Comparison of ENCODE assay signal across 13 mouse cellular contexts in the genomic region with DNA sequence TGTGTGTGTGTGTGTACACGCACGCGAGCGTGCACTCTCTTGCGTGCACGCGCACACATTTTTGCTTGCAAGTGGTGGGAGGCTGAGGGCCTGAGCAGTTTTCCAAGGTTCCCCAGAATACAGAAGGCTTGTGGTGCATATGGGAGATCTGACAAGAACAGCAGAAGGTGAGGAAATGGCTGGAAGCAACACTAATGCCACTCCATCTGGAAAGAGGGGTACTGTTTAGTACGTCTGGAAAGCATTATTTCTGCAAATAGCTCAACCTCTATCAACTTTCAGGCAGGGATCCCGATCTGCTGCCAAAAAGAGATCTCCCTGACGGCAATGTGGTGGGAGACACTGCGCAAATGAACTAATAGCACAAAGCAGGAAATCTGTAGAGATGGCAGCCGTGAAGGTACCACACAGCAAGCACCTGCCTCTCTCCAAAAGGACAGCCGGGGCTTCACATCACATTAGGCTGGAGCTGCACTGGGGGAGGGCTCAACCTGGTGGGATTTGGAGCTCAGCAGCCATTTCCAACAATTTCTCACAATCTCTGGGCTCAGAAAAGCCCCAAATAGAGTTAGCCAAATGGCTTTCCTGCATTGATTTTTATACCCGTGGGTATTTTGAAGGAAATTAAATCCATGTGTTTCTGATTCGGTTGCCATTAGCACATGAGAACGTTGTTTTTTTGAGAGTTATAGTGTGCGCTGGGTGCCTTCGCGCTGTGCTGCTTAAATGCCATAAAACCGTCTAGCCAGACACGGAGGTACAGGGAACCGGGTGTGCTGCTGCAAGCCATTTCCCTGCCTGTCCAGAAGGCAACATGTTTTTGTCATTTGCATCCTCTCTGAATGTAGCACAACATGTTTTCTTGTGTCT.
DNase-seq lines count a peak whose midpoint lies in the region; ATAC-seq lines count a peak whose summit lies in the region.
"Had no signal": no experiment of that assay in that cellular context is flagged by ENCODE, and none has a peak within 500 bp of the region (broad histone marks: within the 10 kb centered on the region; RNA-seq: fewer than 3 reads in every experiment).

No protein-coding gene starts in this region.

- no peak overlapping the region for H3K4me3 ChIP-seq in forebrain, embryonic 13.5 days
- H3K4me3 ChIP-seq in forebrain, embryonic 10.5 days: no peak overlapping the region
- H3K4me3 ChIP-seq in forebrain, embryonic 15.5 days: no peak overlapping the region
- peak overlapping the region; percentile 33 for H3K4me3 ChIP-seq in limb, embryonic 10.5 days
- H3K4me3 ChIP-seq: heart, embryonic 12.5 days had no signal

- H3K36me3 ChIP-seq in forebrain, embryonic 13.5 days (ENCODE audit: poor library complexity, severe bottlenecking): no peaks in the 10 kb centered on the region
- no peaks in the 10 kb centered on the region for H3K36me3 ChIP-seq in forebrain, embryonic 10.5 days (replicated peaks)
- no peaks in the 10 kb centered on the region for H3K36me3 ChIP-seq in forebrain, embryonic 15.5 days
- no peaks in the 10 kb centered on the region for H3K36me3 ChIP-seq in limb, embryonic 10.5 days
- H3K36me3 ChIP-seq: heart, embryonic 12.5 days had no signal

- WGBS in forebrain, embryonic 13.5 days: 77% methylated on average over 22 of the region's 22 CpGs
- 82% methylated on average over 22 of the region's 22 CpGs for WGBS in forebrain, embryonic 10.5 days
- 63% methylated on average over 22 of the region's 22 CpGs for WGBS in forebrain, embryonic 15.5 days
- 44% methylated on average over 22 of the region's 22 CpGs for WGBS in limb, embryonic 10.5 days

- H3K27me3 ChIP-seq in forebrain, embryonic 13.5 days: no peaks in the 10 kb centered on the region
- H3K27me3 ChIP-seq in forebrain, embryonic 10.5 days (ENCODE audit: poor library complexity, severe bottlenecking): no peaks in the 10 kb centered on the region
- H3K27me3 ChIP-seq in forebrain, embryonic 15.5 days: no peaks in the 10 kb centered on the region
- peaks cover 13% of the 10 kb centered on the region; the same call in 1 of the 2 replicates for H3K27me3 ChIP-seq in limb, embryonic 10.5 days (ENCODE audit: low read depth, poor library complexity, severe bottlenecking)
- H3K27me3 ChIP-seq: heart, embryonic 12.5 days; Patski had no signal

- H3K4me1 ChIP-seq in forebrain, embryonic 13.5 days: peaks cover 35% of the 10 kb centered on the region
- peaks cover 33% of the 10 kb centered on the region for H3K4me1 ChIP-seq in forebrain, embryonic 10.5 days
- peaks cover 31% of the 10 kb centered on the region for H3K4me1 ChIP-seq in forebrain, embryonic 15.5 days
- peaks cover 46% of the 10 kb centered on the region for H3K4me1 ChIP-seq in limb, embryonic 10.5 days

- peak overlapping the region; percentile 4; the same call in 1 of the 2 replicates for H3K27ac ChIP-seq in forebrain, embryonic 13.5 days
- no peak overlapping the region for H3K27ac ChIP-seq in forebrain, embryonic 10.5 days
- H3K27ac ChIP-seq in forebrain, embryonic 15.5 days (replicated peaks): peak overlapping the region; percentile 42; the same call in 1 of the 2 replicates
- H3K27ac ChIP-seq in limb, embryonic 10.5 days: peak overlapping the region; percentile 73
- H3K27ac ChIP-seq: macrophage had no signal

- no peaks in the 10 kb centered on the region for H3K9me3 ChIP-seq in forebrain, embryonic 13.5 days (replicated peaks)
- no peaks in the 10 kb centered on the region for H3K9me3 ChIP-seq in forebrain, embryonic 10.5 days
- no peaks in the 10 kb centered on the region for H3K9me3 ChIP-seq in forebrain, embryonic 15.5 days
- no peaks in the 10 kb centered on the region for H3K9me3 ChIP-seq in limb, embryonic 10.5 days (replicated peaks)
- H3K9me3 ChIP-seq: heart, embryonic 12.5 days had no signal

- peak; percentile 82 for ATAC-seq in forebrain, embryonic 13.5 days
- peak; percentile 84 for ATAC-seq in forebrain, embryonic 15.5 days (replicated peaks)
- ATAC-seq: Patski had no signal

- H3K9ac ChIP-seq in forebrain, embryonic 13.5 days: no peak overlapping the region
- no peak overlapping the region for H3K9ac ChIP-seq in forebrain, embryonic 15.5 days (replicated peaks)
- H3K9ac ChIP-seq: heart, embryonic 12.5 days had no signal

- DNase-seq in forebrain, embryonic 10.5 days (ENCODE audit: extremely low spot score, low spot score): no peak
- DNase-seq in cerebellum, adult 18-20 months: peak; percentile 74 to 81
- DNase-seq in limb, embryonic 10.5 days (ENCODE audit: low spot score): peak; percentile 52
- DNase-seq in ovary, postnatal 14 days (ENCODE audit: low spot score): no peak
- DNase-seq in thymus, postnatal 14 days: no peak
- no peak for DNase-seq in kidney, adult 18-20 months
- DNase-seq: kidney, adult 9 months; liver had no signal

- H3K4me2 ChIP-seq in forebrain, embryonic 13.5 days: no peak overlapping the region
- 0 out of 2 replicates have a peak overlapping the region, but pooled peaks have one; percentile 5 for H3K4me2 ChIP-seq in forebrain, embryonic 15.5 days (replicated peaks)
- H3K4me2 ChIP-seq: heart, embryonic 12.5 days had no signal

Comparison
In these comparisons a context has a peak if more than half of its experiments do, and no peak if none do; other contexts are left out.
1. DNase-seq: peak in cerebellum, adult 18-20 months (2 of 2) and limb, embryonic 10.5 days (single experiment); none in forebrain, embryonic 10.5 days (single experiment), ovary, postnatal 14 days (single experiment), thymus, postnatal 14 days (single experiment) and kidney, adult 18-20 months (single experiment).